Mouse (Mus musculus): Measurements from ENCODE around the gene Gpn2.
A peak's percentile ranks its signal among the peaks of the same experiment; 100 is the strongest.

The Gpn2 gene

DNA sequence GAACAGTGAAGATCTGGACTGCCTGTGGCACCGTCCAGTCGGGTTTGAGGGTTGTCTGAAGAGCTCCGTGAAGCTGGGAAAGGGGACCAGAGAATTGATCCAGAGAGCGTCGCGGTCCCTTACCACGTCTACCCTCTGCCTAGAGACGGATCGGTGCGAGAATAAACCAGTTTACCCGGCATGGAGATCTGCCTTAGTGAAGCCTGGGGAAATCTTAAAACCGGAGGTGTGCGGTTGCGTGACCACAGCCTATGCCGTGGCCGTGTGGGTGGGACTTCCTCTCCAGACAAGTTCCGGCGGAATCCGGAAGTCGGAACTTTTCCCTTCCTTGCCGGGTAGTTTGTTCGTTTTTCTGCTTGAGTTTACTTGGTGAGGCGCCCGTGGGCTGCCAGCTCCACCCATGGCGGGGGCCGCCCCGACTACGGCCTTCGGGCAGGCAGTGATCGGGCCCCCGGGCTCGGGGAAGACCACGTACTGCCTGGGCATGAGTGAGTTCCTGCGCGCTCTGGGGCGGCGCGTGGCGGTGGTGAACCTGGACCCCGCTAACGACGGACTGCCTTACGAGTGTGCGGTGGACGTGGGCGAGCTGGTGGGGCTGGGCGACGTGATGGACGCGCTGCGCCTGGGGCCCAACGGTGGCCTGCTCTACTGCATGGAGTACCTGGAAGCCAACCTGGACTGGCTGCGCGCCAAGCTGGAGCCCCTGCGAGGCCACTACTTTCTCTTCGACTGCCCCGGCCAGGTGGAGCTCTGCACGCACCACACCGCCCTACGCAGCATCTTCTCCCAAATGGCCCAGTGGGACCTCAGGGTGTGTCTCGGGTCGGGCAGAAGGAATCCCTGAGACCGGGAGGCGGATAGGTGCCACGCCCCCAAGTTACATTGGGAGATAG is at the start of gene Gpn2:
TSS of gene Gpn2 (plus strand) at position 304 of the 893 bp plus-strand sequence.
- DNase-seq (ENCODE audit: low read depth, low spot score) = peak; percentile 68

DNA sequence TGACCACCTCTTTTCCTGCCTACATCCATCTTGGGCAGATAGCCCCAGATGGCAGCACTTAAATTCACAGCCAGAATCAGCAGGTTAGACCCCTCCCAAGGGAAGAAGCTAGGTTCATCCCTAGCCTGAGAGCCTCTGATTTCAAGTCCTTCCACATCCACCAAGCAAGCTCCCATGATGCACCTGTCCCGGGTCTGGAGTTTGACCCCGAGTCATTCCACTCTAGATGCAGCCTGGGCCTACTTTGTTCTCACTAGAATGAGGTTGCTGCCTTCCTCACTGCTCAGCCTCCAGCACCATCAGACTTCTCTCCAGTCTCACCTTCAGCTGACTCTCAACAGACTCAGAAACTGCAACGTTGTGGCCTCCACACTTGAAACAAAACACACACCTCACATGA is 48.1 kb upstream of the Gpn2 start:
- DNase-seq (ENCODE audit: low read depth, low spot score) = no peak

DNA sequence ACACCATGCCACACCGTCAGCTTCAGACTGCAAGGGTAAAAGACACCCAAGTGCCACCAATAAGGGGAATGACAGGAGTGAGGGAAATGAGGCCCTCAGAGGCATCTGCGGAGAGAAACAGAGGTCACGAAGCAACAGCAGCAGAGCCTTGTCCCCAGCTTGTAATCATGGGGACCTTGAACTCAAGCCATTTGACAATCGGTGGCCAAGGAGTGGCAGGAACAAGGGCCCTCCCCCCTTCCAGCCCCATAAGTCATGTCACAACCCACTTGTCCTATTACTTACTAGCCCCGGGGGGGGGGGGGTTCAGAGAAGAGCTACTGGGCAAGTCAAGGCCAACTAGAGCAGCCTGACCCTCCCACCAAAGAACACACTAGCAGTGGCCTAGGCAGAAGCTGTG is 47.5 kb upstream of the Gpn2 start:
- no peak for DNase-seq (ENCODE audit: low read depth, low spot score)

DNA sequence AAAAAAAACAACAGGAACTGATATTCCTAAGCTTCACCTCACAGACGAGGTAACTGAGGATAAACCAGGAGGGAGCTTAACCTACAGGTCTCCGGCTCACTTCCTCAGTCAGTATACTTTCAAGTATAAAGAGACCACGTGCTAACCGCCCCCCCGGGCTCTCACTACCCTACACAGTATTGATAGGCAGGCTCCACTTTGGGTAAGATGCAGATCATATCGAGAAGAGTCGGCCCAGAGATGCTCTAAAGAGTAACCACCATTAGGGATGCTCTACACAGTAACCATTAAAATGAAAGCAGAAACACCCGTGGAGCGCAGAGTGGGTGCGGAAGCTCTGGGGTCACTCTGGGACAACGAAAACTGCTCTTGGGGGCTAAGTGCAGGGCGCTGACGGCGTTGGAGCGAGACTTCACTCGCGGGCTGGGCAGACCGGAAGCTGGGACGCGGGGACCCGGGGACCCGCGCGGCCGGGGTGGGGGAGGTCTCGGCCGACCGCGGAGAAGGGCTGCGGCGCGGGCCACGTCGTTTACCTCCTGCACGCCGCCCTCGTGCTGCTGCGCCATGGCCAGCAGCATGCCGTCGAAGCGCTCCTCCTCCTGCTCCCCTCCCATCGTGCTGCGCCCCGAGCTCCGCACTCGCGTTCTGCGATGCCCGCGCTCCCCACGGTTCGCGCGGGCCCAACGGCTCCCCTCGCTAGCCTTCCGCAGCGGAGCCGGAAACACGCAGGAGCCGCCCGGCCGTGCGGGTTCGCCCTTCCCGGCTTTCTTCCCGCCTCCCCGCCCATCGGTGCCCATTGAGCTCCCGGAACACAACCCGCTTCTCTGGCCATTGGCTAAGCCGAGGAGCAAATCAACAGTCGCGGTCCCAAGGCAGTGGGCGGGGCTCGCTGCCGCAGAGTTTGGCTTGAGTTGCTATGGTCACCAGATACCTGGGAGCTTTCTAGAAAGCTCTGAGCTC is 38.6 kb upstream of the Gpn2 start, which contains the start of gene Nudc:
TSS of gene Nudc (minus strand) at position 725 of the 960 bp plus-strand sequence.
- DNase-seq (ENCODE audit: low read depth, low spot score) = peak; percentile 90

DNA sequence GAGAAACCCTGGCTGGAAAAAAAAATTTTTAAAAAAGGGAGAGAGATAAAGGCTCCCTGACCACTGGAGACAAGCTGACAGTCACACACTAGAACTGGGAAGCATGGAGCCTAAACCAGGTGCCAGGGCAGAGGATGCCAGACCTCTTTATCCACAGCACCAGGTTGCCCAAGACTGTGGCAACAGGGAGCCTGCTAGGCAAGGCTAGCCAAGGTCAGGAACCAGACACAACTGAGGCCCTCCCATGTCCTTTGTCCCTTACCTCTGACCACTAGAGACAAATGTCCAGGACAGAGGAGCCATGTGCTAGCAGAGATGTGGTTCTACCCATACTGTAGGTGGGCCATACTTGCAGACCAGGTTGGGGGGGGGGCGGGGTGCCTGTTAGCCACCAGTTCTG is 32.1 kb upstream of the Gpn2 start:
- no peak for DNase-seq (ENCODE audit: low read depth, low spot score)

DNA sequence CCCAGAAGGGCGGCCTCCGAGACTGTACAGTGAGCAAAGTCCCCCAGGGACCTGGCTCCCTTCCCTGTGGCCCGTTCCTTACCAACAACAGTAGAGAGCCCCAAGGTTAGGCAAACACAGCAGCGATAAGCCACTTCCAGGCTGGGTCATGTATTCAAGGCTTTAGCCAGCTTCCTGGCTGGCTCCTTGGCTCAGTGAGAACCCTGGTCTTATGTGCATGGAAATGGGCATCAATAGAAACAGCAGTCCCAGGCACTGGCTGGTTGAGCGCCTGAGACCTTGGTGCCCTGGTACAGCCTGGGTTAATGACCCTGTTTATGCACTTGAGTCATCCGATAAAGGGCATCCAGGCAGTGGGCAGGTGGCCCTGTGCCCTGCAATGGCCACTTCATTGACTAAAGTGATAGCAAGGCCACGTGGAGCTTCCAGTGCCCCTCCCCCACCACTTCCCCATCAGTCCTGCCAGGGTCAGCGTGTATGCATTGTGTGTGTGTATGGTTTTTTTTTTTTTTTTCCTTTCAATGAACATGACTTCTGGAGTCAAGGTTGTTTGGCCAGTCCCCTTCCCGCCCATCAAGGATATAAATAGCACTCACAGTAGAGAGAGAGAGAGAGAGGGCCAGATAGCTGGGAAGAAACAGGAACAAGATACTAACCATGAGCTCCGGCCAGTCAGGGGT is 31.3 kb upstream of the Gpn2 start, which contains the start of gene Nr0b2:
TSS of gene Nr0b2 (plus strand) at position 609 of the 680 bp plus-strand sequence.
- no peak for DNase-seq (ENCODE audit: low read depth, low spot score)

DNA sequence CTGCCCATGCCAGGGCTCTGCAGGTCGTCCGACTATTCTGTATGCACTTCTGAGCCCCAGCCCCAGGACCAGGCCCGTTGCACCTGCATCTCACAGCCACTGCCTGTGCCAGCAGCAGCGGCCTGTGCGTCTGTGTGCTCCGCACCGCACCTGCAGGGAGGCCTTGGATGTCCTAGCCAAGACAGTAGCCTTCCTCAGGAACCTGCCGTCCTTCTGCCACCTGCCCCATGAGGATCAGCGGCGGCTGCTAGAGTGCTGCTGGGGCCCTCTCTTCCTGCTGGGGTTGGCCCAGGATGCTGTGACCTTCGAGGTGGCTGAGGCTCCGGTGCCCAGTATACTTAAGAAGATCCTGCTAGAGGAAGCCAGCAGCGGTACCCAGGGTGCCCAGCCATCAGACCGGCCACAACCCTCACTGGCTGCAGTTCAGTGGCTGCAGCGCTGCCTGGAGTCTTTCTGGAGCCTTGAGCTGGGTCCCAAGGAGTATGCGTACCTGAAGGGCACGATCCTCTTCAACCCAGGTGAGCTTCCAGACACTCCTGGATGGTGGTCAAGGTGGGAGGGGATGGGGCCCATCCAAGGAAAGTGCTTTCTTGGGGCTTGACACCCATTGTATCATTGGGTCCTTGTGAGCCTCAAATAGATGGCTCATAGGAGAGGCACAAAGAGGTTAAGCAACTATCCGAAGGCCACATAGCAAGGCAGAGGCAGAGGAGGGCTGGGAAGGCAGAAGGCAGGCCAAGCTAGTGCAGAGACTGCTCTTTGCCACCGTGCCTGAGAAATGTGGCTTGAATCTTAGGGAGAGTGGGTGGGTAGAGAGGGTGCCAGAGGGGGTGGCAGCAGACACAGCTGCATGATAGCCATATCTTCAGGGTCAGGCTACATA is 30.5 kb upstream of the Gpn2 start:
- DNase-seq (ENCODE audit: low read depth, low spot score) = no peak

DNA sequence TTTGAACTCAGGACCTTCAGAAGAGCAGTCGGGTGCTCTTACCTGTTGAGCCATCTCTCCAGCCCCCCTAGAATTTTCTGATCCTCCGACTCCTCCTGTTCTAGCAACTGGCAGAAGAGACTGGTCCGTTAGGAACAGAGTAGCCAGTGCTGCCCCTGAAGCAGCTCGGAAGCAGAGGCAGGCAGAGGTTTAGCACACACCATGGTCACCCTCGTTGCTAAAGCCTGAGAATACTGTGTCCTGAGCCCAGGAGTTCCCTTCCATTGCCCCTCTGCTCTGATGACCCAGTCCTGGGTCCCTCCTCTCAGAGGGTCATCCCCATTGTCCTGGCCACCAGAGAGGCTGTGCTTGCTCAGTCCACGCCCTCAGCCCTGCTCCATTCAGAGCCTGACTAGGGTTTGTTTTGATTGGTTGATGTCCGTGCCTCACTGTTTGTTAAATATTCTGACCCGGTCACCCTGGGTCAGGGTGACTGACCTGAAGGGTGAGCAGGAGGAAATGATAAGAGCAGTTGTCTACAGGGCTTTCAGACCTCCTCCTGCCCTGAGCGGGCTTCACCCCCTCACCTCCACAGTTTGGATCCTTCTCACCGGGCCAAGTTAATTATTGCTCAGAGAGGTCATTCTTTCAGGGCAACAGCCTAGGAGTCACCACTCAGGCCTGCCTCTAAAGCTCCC is 27.0 kb upstream of the Gpn2 start:
- DNase-seq (ENCODE audit: low read depth, low spot score) = no peak

DNA sequence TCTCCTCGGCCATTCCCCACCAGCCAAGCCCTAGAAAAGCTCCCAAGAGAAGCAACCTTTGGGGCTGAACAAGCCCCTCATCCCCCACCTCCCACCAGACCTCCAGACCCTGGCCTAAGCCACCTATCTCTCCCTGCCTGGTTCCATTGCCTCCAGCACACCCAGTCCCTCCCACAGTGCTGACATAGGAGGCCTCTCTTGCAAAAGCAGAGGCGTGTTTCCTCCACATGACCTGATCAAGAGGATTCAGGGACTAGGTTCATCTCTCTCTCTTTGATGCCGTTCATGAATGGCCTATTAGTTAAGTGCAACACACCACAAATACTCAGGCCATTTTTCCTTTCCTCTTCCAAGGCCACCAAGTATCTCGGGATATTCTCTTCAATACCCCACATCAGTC is 24.3 kb upstream of the Gpn2 start:
- no peak for DNase-seq (ENCODE audit: low read depth, low spot score)

DNA sequence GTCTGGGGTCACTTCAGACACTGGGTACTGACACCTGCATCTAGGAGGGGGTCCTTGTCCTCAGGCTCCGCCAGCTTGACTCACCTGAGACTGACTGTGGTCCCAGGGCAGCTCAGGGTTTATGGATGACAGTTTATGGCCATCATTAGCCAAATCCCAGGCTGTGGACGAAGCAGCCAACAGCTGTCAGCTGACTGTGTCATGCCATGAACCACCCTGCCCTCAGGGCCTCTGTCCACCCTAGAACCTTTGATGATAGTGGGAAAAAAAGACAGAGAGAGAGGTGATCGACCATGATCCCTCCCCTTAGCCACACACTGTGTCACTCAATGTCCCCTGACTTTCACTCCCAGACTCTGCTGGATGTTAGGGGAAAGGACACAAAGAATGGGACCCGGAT is 22.5 kb upstream of the Gpn2 start:
- DNase-seq (ENCODE audit: low read depth, low spot score) = no peak

DNA sequence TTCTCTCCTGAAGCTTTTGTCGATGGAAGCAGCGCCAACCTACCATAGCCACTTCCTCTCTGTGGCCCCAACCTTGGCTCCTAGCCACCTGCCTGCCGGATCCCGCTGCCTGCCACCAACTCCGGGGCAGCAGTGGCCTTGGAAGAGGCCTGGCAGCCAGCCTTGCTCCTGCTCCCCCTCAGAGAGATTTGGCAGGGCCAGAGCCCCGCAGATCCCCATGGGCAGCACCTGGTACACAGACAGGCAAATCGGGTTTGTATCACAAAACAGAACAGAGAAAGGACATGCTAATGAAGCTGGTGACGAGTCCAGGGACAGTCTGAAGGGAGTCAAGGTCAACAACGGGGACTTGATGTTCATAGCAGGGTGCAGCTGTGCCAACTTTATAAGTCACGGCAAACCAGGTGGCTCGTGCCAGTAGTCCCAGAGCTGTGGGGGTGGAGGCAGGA is 21.0 kb upstream of the Gpn2 start:
- DNase-seq (ENCODE audit: low read depth, low spot score) = no peak

DNA sequence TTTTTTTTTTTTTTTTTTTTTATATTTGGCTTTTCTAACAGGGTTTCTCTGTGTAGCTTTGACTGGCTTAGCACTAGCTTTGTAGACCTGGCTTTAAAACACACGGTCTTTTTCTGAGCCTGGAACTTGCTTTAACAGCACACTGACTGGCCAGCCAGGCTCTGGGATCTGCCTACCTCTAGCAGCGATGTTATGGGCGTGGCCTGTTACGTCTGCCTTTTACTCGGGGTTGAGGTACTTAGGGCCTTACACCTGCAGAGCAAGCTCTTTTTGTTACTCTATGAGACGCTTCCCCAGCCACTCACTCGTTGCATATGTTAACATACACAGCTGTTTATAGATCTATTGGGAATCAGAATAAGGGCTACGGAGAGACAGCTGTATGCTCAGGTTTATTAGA is 16.9 kb upstream of the Gpn2 start:
- DNase-seq (ENCODE audit: low read depth, low spot score) = no peak

DNA sequence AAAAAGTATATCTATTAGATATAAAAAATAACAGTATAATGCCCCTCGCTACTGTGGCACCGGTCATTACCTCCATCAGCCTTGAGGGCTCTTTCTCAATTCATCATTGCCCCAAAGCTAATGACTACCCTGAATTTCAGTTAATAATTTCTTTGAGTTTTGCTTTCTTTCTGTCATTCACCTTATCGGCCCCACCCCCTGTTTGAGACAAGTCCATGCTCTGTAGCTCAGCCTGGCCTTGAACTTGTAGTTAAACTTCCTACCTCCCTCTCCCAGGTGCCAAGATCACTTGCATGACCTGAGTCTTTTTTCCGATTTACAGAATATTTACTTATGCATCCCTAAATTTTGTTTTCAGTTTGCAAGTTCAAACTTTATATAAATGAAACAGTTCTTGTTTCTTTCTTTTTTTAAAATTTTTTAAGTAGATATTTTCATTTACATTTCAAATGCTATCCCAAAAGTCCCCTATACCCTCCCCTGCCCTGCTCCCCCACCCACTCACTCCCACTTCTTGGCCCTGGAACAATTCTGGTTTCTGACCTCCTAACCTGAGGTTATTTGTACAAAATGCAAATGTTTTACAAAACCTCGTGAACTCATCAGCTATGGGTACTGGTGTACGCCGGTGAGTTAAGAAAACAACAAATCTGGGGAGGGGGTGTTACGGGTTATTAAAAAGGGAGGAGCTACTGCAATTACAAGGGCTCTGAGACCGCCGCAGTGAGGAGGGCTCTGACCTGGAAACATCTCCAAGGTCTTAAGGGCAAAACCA is 14.7 kb upstream of the Gpn2 start:
- DNase-seq (ENCODE audit: low read depth, low spot score) = no peak

DNA sequence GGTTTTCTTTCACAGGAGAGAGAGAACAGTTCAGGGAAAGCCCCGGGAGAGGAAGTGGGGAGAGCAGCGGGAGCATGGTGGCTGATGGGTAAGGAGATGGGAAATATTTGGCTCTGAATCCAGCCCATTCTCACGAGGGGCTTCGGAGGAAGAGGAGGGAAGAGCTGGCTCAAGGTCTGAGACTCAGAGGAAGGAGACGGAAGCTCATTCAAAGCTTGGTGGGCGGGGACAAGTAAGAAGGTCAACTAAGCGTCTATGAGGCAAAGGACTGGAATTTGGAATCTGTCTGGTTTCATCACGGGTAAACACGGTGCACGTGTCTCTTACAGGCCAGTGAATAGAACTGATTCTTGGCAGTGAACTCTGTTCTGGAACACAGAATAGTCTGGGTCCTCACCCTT is 14.1 kb upstream of the Gpn2 start:
- DNase-seq (ENCODE audit: low read depth, low spot score) = no peak

DNA sequence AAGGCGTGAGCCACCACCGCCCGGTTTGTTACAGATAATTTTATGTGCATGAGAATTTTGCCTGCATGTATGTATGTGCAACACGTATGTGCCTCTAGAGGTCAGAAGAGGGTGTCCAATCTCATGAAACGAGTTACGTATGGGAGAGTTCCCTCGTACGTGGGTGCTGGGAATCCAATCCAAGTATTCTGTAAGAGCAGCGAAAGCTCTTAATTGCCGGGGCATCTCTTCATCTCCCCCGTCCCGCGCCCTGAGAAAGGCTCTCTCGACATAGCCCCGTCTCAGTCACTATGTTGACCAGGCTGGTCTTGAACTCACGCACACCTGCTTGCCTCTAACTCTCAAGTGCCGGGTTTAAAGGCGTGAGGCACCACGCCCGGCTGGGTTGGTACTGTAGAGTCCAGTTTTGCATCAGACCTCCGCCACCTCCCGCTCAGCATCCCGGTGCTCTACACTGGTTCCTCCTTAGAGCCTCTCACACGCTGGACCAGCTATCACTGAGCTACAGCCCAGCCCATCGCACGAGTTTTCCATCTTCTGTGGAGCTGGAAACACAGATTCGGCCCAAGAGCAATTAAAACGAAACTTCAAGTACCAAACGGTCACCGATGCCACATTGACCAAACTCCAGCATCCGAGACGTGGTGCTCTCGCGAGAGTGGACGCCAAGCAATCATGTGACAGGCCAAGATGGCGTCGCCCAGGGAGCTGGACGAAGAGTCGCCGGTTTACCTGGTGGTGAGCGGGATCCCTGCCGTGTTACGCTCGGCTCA is 9.9 kb upstream of the Gpn2 start, which contains the start of gene Gpatch3:
TSS of gene Gpatch3 (plus strand) at position 676 of the 773 bp plus-strand sequence.
- peak; percentile 86 for DNase-seq (ENCODE audit: low read depth, low spot score)

DNA sequence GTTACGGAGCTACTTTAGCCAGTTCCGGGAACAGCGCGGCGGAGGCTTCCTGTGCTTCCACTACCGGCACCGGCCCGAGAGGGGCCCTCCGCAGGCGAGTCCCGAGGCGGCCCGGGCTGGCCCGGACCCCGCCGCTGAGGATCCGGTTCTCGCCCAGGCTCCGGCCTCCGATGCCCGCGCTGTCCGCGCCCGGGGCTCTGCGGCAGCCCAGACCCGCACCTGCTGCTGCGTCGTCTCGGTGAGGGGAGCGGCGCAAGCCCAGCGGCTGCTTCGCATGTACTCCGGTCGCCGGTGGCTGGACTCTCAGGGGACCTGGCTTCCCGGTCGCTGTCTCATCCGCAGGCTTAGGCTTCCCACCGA is 9.3 kb upstream of the Gpn2 start:
- no peak for DNase-seq (ENCODE audit: low read depth, low spot score)

DNA sequence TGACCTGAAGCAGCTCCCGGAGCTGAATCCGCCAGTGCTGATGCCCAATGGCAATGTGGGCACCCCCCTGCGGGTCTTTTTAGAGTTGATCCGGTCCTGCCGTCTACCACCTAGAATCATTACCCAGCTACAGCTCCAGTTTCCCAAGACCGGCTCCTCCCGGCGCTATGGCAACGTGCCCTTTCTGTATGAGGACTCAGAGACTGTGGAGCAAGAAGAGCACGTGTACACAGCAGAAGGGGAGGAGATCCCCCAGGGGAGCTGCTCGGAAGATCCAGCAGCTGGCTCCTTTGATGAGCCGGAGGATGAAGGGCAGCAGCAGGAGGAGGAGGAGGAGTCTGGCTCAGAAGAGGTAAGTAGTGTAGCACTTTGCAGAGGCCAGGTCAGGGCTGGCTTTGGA is 6.2 kb upstream of the Gpn2 start:
- no peak for DNase-seq (ENCODE audit: low read depth, low spot score)

DNA sequence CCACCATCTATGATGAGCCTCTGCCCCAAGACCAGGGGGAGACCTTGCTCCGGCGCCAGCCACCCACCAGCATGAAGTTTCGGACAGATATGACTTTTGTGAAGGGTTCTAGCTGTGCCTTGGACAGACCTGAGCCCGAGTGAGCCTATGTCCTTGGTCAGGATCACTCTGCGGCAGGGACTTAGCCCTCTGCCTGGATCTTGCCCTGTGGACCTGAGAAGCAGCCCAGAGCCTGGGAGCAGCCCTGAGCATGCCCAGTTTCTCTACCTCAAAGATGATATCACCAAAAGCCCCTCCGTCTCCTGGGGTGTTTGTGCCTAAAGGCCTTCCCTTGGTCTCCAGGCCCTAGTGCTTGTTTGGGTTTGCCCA is 488 bp upstream of the Gpn2 start:
- no peak for DNase-seq (ENCODE audit: low read depth, low spot score)

DNA sequence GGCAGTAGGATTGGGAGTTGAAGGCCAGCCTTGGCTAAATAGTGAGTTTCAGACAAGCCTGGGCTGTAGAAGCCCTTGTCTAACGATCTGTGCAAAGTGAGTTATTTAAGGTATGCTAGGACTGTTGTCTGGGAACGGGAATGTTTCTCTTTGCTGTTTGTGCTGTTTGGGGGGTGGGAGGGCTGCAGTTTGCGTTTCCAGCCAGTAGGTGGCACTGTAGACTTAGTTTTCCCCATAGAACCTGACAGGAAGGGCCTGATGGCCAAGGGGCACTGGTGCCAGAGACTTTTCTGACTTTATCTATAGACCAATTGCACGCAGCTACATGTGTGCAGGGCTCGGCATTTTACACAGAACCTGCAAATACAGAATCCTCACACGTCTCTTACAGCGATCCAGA is 8.4 kb downstream of the Gpn2 start:
- DNase-seq (ENCODE audit: low read depth, low spot score) = peak; percentile 60
